Mouse (Mus musculus) inflammation-experienced regulatory T-cells (primary cell): Measurements from ENCODE around the gene Prrt2. TPM values are rescaled to one million over a fixed set of nuclear protein-coding genes. Genes with fewer than 3 reads are reported as not detected.

Source experiments
- polyA plus RNA-seq, 2 experiments: library from polyadenylated mRNA; unstranded; fragments of 100-300 nt; shearing (Covaris generic); gene quantifications; one replicate each; pipeline ENCODE4 v1.2.1; 2017

The Prrt2 gene
- 10 to 100 TPM in 1 of 2 experiments, 1 to 10 TPM in 1; 9.5 to 16.8 TPM for polyA plus RNA-seq

DNA sequence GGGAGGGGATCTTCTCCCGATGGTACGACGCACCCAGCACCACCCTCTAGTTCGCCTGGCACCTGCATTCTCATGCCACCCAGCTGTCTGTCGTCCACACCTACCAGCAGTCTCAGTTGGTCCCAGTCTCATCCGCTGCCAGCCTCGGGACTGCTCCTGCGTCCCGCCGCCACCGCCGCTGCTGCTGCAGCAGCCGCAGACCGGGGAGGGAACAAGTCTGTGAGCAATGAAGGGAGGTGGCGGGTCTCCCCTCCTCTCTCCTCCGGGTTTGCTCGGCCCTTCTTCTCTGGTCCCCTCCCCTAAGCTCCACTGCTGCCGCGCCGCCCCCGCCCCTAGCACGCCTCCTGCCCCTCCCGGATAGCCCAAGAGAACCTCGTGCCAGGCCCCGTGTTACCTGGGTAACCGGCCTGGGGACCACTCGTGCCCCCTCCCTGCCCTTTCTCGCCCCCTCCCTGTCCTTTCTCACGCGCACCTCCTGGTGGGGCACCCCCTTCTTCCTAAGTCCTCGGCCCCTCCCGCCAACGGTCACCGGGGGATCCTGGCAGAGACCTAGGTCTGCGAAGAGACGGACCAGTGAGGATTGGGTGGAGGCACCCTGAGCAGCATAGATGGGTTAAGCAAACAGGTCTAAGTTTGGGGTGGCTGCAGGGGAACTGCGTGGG is at the start of gene Prrt2, which contains the start of gene Gm42742:
Gene Prrt2 (minus strand): TSS at position 311 of the 662 bp plus-strand sequence.
Gene Gm42742 (minus strand): TSS at position 197 of the 662 bp plus-strand sequence.

DNA sequence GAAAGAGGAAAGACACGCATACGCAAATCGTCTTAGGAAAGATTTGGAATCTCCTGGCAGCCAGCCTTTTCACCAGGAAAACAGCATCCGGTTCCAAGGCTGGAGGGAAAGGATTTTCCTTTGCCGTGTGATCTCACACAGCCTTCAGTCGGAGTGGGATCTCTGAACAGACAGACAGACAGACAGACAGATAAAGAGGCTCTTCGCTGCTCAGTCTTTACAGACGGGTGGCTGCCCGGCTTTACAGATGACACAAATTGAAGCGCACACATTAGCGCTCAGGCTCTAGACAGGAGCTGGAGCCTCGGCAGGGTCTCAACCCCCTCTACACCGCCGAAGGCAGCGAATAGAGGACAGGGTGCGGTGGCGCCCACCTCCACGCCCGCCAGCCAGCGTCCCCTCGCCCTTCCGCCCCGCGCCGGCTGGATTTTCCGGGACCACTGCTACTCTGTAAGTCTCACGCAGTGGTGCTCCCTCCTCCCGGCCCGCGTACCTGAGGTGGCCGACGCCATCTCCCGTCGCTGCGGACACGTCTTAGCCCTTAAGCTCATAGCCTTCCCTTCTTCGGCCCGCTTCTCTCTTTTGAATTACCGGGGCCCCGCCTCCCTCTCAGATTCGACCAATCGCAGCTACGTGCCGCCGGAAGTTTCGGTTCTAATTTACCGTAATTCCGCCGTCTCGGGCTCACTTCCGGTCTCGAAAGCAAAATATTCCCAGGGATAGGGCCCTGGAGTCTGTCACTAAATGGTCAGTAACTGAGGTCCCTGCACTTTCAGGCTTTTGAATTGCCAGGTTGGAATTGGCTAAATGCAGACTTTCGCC is 21.1 kb upstream of the Prrt2 start, which contains the start of gene Kif22:
Gene Kif22 (minus strand): TSS at position 621 of the 822 bp plus-strand sequence.

DNA sequence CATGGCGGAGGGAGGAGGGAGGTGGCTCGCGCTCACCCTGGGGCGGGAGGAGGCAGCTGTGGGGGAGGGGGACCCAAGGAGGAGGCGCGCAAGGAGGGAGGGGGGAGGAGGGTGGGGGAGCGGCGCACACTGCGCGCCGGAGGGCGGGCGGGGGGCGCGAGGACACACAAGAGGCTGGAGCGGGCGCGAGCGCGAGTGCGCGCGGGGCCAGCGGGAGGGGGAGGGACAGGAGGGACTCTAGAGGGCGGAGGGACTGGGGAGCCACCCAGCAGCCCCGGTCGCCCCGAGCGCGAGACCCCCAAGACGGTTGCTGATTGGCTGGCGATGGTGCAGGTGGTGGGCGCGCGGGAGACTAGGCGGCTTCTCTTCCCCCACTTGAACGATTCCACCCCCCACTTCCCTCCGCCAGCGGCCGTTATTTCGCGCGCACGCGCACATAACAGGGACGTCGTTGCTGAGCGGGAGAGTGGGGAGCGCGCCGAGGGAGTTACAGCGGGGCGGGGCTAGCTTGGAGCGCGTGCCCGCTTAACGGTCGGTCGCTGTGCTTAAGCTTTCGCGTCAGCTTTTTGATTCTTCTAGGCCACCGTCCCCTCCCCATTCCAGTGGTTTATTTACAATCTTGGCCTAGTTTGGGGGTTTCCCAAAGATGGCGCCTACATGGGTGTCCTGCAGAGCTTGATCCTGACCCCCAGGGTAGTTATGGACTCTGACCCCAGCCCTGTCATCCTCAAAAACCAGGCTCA is 6.1 kb upstream of the Prrt2 start, which contains the start of gene Maz:
Gene Maz (minus strand): TSS at position 54 of the 743 bp plus-strand sequence.

DNA sequence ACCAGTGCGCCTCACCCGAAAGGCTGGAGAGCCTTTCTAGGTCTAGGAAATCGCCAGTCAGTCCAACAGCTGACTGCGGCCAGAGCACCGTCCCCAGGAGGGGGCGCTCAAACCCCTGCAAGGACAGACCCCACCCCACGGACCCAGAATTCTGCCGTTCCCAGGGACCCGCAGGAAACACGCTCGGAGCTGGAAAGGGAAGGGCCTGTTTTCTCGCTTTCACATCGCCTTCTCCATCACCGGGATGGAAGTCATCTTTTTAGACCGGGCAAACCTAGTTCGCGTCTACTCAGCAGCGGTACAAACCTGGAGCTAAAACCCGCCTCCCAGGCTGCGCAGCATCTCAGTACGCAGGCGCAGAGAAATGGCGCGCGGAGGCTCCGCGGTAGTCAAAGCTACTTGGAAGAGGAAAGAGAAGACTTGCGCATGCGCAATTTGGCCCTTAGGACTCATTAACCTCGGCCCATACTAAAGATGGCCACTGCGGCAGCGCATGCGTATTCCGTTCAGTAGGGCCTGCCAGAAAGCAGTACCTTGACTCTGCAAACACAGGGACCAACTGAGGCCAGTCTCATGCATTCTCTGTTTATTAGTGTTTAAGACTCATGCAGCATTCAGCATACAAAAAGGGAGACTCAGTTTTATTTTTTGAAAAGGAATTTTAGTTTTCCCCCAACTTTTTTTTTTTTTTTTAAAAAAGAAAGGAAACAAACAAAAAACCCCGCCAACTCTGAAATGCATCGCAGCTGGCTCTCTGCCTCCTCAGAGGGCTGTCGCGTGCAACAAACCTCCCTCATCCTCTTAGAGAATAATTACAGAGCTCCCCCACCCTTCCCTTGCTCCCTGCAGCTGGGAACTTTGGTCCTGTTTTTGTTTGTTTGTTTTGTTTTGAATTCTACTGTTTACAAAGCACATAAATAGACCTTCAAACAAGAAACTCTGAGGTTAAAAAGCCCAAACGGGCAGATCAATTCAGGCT is 3.8 kb downstream of the Prrt2 start, which contains the start of gene Pagr1a:
Gene Pagr1a (minus strand): TSS at position 382 of the 979 bp plus-strand sequence.

DNA sequence TGATC is 4.7 kb downstream of the Prrt2 start, which contains the start of gene Pagr1b:
Gene Pagr1b (minus strand): TSS at position 4 of the 5 bp plus-strand sequence.

DNA sequence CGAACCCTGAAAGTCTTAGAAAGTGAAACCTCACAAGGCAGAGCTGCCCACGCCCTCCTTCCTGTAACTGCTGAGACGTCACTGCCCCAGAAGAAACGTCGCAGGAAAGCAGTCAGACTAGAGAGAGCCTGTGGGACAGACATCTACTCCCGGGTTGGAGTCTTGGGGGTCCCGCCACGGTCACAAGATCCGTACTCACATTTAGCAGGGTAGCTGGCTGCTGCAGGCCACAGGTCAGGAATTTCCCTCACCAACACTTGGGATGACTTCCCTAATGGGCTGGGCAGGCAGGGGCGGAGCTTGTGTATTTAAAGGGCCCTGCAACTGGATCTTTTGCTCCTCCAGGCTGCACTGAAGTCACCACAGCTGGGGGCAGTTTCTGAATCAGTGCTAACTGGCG is 6.7 kb downstream of the Prrt2 start, which contains the start of gene Mvp:
Gene Mvp (minus strand): TSS at position 302 of the 400 bp plus-strand sequence.

DNA sequence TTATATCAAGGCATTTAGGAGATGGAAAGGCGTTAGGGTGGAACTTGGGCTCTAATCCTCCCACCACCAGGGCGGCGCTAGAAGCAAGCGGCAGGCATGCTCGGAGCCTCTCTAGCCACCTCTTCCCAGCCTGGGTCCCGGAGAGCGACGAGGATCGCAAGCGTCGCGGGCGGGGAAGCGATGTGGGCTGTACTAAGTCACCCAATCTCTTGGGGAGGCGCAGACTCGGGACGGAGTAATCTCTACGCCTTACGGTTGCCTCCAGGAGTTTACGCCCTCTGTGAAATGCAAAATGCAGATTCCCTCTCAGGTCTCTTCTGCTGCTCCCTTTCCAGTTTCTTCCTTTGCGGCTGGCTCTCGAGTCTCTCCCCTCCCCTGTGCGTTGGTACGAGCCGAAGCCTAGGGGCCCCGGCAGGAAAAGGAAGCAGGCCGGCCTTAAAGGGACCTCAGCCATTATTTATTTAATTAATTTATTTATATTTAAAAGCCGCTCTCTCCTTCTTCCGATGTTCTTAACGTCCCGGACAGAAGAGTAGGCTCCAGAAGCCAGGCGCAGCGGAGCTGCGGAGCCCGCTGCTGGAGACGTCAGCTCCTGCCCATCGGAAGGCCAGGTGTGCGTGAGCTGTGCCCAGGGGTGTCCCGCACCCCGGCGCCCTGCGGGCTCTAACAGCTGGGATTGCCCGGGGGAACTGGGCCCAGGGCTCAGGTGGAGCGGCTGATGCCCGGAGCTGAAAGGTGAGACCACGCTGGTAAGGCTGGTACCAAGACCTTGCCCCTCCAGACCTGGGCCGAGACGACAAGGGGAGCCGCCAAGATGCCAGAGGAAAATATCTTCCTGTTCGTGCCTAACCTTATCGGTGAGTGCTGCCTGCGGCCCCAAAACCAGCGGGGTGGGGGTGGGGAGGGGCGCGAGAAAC is 44.8 kb downstream of the Prrt2 start, which contains the start of gene Cdiptos:
Gene Cdiptos (minus strand): TSS at position 149 of the 917 bp plus-strand sequence.

DNA sequence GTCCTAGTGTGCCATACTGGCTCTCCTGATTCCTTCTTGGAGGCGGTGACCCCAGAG is 45.3 kb downstream of the Prrt2 start, which contains the start of gene Cdipt:
Gene Cdipt (plus strand): TSS at position 22 of the 57 bp plus-strand sequence.

Other genes with a start within 250 kb of the Prrt2 start
- gene Ypel3, start 244.3 kb downstream of the Prrt2 start, polyA plus RNA-seq, result 100 to 1,000 TPM; 490 to 573 TPM
- gene Tbx6, start 239.7 kb downstream of the Prrt2 start, polyA plus RNA-seq, result 1 to 10 TPM; 4.3 to 6.4 TPM
- gene Ppp4c, start 228.7 kb downstream of the Prrt2 start, polyA plus RNA-seq, result 100 to 1,000 TPM; 363 to 467 TPM
- gene Fam57b, start 223.5 kb downstream of the Prrt2 start, polyA plus RNA-seq, result under 1 TPM; 0.16 to 0.97 TPM
- not detected for gene 4930451I11Rik, start 189.6 kb downstream of the Prrt2 start, polyA plus RNA-seq
- not detected for gene Doc2a, start 173.8 kb downstream of the Prrt2 start, polyA plus RNA-seq
- 1 to 10 TPM; 7.9 to 8.7 TPM for gene Hirip3, start 159.2 kb downstream of the Prrt2 start, polyA plus RNA-seq
- 10 to 100 TPM; 75.8 to 78.6 TPM for gene Ino80e, start 158.8 kb downstream of the Prrt2 start, polyA plus RNA-seq
- gene Taok2, start 136.5 kb downstream of the Prrt2 start, polyA plus RNA-seq, result 10 to 100 TPM; 44.6 to 51.3 TPM
- gene Tmem219, start 98.3 kb downstream of the Prrt2 start, polyA plus RNA-seq, result 10 to 100 TPM; 39.4 to 53.1 TPM
- 10 to 100 TPM; 31.6 to 38.0 TPM for gene Kctd13, start 92.3 kb downstream of the Prrt2 start, polyA plus RNA-seq
- gene Asphd1, start 71.6 kb downstream of the Prrt2 start, polyA plus RNA-seq, result under 1 TPM; 0.19 to 0.69 TPM
- gene Sez6l2, start 70.6 kb downstream of the Prrt2 start, polyA plus RNA-seq, result 1 to 10 TPM in 1 of 2 experiments, under 1 TPM in 1; 0.74 to 1.0 TPM
- 100 to 1,000 TPM; 248 to 261 TPM for gene Cdipt, start 45.3 kb downstream of the Prrt2 start, polyA plus RNA-seq
- gene Cdiptos, start 45.1 kb downstream of the Prrt2 start, polyA plus RNA-seq, result 1 to 10 TPM in 1 of 2 experiments, under 1 TPM in 1; 0.94 to 3.5 TPM
- gene Mvp, start 6.6 kb downstream of the Prrt2 start, polyA plus RNA-seq, result 10 to 100 TPM; 49.5 to 51.3 TPM
- 1 to 10 TPM in 1 of 2 experiments, under 1 TPM in 1; 0.71 to 3.4 TPM for gene Pagr1b, start 4.7 kb downstream of the Prrt2 start, polyA plus RNA-seq
- 100 to 1,000 TPM; 140 to 147 TPM for gene Pagr1a, start 3.9 kb downstream of the Prrt2 start, polyA plus RNA-seq
- 10 to 100 TPM; 35.6 to 68.8 TPM for gene Gm42742, start 114 bp downstream of the Prrt2 start, polyA plus RNA-seq
- 100 to 1,000 TPM; 152 to 157 TPM for gene Maz, start 5.8 kb upstream of the Prrt2 start, polyA plus RNA-seq
- 10 to 100 TPM; 10.1 to 11.0 TPM for gene Kif22, start 21.3 kb upstream of the Prrt2 start, polyA plus RNA-seq
- gene Zg16, start 66.1 kb upstream of the Prrt2 start, polyA plus RNA-seq, result 1 to 10 TPM in 1 of 2 experiments, not detected in 1; 1.0 TPM
- gene AI467606, start 70.1 kb upstream of the Prrt2 start, polyA plus RNA-seq, result 100 to 1,000 TPM; 320 to 356 TPM
- 10 to 100 TPM; 17.9 to 21.1 TPM for gene Qprt, start 101.0 kb upstream of the Prrt2 start, polyA plus RNA-seq
- gene Spn, start 116.6 kb upstream of the Prrt2 start, polyA plus RNA-seq, result 100 to 1,000 TPM in 1 of 2 experiments, 10 to 100 TPM in 1; 81.1 to 120 TPM
- gene Cd2bp2, start 174.8 kb upstream of the Prrt2 start, polyA plus RNA-seq, result 10 to 100 TPM; 59.9 to 63.9 TPM
- gene Tbc1d10b, start 187.3 kb upstream of the Prrt2 start, polyA plus RNA-seq, result 100 to 1,000 TPM in 1 of 2 experiments, 10 to 100 TPM in 1; 71.6 to 101 TPM
- gene Mylpf, start 187.7 kb upstream of the Prrt2 start, polyA plus RNA-seq, result 10 to 100 TPM; 11.1 to 22.9 TPM
- 10 to 100 TPM; 20.4 to 32.8 TPM for gene Zfp553, start 211.8 kb upstream of the Prrt2 start, polyA plus RNA-seq
- 100 to 1,000 TPM; 433 to 501 TPM for gene Sept1, start 211.9 kb upstream of the Prrt2 start, polyA plus RNA-seq
- 10 to 100 TPM; 14.6 to 20.7 TPM for gene Zfp771, start 223.1 kb upstream of the Prrt2 start, polyA plus RNA-seq
- 10 to 100 TPM; 27.8 to 34.4 TPM for gene Dctpp1, start 239.5 kb upstream of the Prrt2 start, polyA plus RNA-seq